Mouse (Mus musculus): ENCODE results near the gene Prkce. TPM values are rescaled to one million over a fixed set of nuclear protein-coding genes. Genes with fewer than 3 reads are reported as not detected.
"Not testable (repeated sequence)": the region's sequence is repeated elsewhere in the genome, so short reads cannot be mapped to it uniquely, and the experiment has no call there.

Prkce gene
- polyA plus RNA-seq, 1 experiment from 2014 or later: 2.0 TPM

- TF ChIP-seq EP300 (IDR thresholded peaks at IDR 0.05; ENCODE audit: low read depth): no peak
- no peak for TF ChIP-seq CTCF (IDR thresholded peaks at IDR 0.05; ENCODE audit: low read depth)
- H3K27ac ChIP-seq (ENCODE audit: low read depth): no peak overlapping the region
- DNase-seq: no peak
- WGBS (ENCODE audit: insufficient replicate concordance): 43% methylated on average over 7 of the region's 7 CpGs
- H3K4me3 ChIP-seq (ENCODE audit: low read depth, low read length): no peak overlapping the region
- no peak for ATAC-seq
- H3K4me1 ChIP-seq (ENCODE audit: insufficient read depth): peaks cover 35% of the 10 kb centered on the region
- no peaks in the 10 kb centered on the region for H3K36me3 ChIP-seq (replicated peaks; ENCODE audit: insufficient read depth, low read length)
- no peak overlapping the region for H3K9ac ChIP-seq (replicated peaks)
- no peaks in the 10 kb centered on the region for H3K9me3 ChIP-seq (ENCODE audit: low read length)
- no peak overlapping the region for H3K4me2 ChIP-seq (ENCODE audit: low read depth, low read length)
- no peaks in the 10 kb centered on the region for H3K27me3 ChIP-seq (ENCODE audit: insufficient read depth, low read length)
Observed at GRCm38 (mm10) chr17:86466871-86467270, 299.3 kb downstream of the Prkce start.

DNA sequence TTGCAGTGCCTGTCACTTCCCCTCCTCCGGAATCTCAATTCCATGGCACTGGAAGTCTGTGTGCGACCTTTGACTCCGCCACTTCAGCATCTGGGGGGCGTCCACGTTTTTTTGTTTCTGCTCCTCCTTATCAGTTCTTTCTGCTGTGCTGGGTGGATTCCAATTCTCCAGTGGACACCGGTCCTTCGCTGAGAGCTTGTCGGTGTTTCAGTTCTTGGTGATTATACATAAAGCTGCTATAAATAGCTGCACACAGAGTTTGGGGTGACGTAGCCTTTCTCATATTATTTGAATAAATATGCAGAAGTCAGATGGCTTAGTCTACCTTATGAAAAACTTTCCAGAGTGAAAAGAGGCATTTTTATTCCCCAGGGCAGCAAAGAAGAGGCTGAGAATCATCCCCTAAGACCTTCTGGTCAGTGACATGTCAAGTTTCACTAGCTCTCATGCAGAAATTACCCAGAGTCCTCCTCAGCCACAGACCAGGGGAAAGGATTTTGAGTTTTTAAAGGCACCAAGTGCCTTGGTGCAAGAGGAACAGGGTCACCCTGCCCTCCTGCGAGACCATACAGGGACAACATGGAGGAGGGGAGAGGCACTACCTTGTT lies 299.8 kb downstream of the Prkce start:
- ATAC-seq (no peak), DNase-seq (no peak)
- Histone ChIP-seq H3K27ac (ENCODE audit: low read depth) (no peak overlapping the region), H3K36me3 (replicated peaks; ENCODE audit: insufficient read depth, low read length) (no peaks in the 10 kb centered on the region), H3K9me3 (ENCODE audit: low read length) (no peaks in the 10 kb centered on the region), H3K27me3 (ENCODE audit: insufficient read depth, low read length) (no peaks in the 10 kb centered on the region), H3K4me1 (ENCODE audit: insufficient read depth) (peaks cover 35% of the 10 kb centered on the region), H3K4me3 (ENCODE audit: low read depth, low read length) (no peak overlapping the region), H3K9ac (replicated peaks) (no peak overlapping the region), H3K4me2 (ENCODE audit: low read depth, low read length) (no peak overlapping the region)
- TF ChIP-seq CTCF (IDR thresholded peaks at IDR 0.05; ENCODE audit: low read depth) (no peak), EP300 (IDR thresholded peaks at IDR 0.05; ENCODE audit: low read depth) (no peak)
- 47% methylated on average over 10 of the region's 10 CpGs for WGBS (ENCODE audit: insufficient replicate concordance)

GRCm38 (mm10) chr17:86467967-86468366 lies 300.4 kb downstream of the Prkce start:
- ATAC-seq: no peak

DNA sequence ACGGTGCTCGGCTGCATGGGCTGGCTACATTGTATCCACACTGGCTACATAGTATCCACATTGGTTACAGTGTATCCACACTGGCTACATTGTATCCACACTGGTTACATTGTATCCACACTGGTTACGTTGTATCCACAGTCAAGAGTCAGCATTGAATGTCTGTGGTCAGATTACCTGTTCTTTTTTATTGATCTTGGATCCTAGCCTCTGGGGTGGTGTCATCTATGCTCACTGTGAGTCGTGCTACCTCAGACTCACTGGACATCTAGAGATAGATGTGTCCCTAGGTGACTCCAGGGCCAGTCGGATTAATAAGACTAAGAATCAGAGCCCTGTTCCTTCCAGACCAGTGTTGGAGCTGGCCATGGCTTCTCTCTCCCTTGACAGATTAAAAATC lies 302.6 kb downstream of the Prkce start:
- Histone ChIP-seq H3K36me3 (replicated peaks; ENCODE audit: insufficient read depth, low read length) (no peaks in the 10 kb centered on the region), H3K27ac (ENCODE audit: low read depth) (no peak overlapping the region), H3K4me3 (ENCODE audit: low read depth, low read length) (no peak overlapping the region), H3K4me1 (ENCODE audit: insufficient read depth) (peaks cover 21% of the 10 kb centered on the region), H3K9ac (replicated peaks) (no peak overlapping the region), H3K27me3 (ENCODE audit: insufficient read depth, low read length) (no peaks in the 10 kb centered on the region), H3K4me2 (ENCODE audit: low read depth, low read length) (no peak overlapping the region), H3K9me3 (ENCODE audit: low read length) (no peaks in the 10 kb centered on the region)
- ATAC-seq: peak; percentile 73
- 72% methylated on average over 5 of the region's 5 CpGs for WGBS (ENCODE audit: insufficient replicate concordance)
- DNase-seq: no peak
- no peak for TF ChIP-seq CTCF (IDR thresholded peaks at IDR 0.05; ENCODE audit: low read depth)
- TF ChIP-seq EP300 (IDR thresholded peaks at IDR 0.05; ENCODE audit: low read depth): no peak

More at GRCm38 (mm10) chr17:86467967-86468366, 300.4 kb downstream of the Prkce start:
- DNase-seq: no peak
- no peak overlapping the region for H3K9ac ChIP-seq (replicated peaks)
- H3K27ac ChIP-seq (ENCODE audit: low read depth): no peak overlapping the region
- H3K4me1 ChIP-seq (ENCODE audit: insufficient read depth): peaks cover 35% of the 10 kb centered on the region
- H3K27me3 ChIP-seq (ENCODE audit: insufficient read depth, low read length): no peaks in the 10 kb centered on the region
- no peaks in the 10 kb centered on the region for H3K36me3 ChIP-seq (replicated peaks; ENCODE audit: insufficient read depth, low read length)
- TF ChIP-seq CTCF (IDR thresholded peaks at IDR 0.05; ENCODE audit: low read depth) (no peak), EP300 (IDR thresholded peaks at IDR 0.05; ENCODE audit: low read depth) (no peak)
- WGBS (ENCODE audit: insufficient replicate concordance): 86% methylated on average over 5 of the region's 5 CpGs
- no peak overlapping the region for H3K4me2 ChIP-seq (ENCODE audit: low read depth, low read length)
- no peak overlapping the region for H3K4me3 ChIP-seq (ENCODE audit: low read depth, low read length)
- H3K9me3 ChIP-seq (ENCODE audit: low read length): no peaks in the 10 kb centered on the region

DNA sequence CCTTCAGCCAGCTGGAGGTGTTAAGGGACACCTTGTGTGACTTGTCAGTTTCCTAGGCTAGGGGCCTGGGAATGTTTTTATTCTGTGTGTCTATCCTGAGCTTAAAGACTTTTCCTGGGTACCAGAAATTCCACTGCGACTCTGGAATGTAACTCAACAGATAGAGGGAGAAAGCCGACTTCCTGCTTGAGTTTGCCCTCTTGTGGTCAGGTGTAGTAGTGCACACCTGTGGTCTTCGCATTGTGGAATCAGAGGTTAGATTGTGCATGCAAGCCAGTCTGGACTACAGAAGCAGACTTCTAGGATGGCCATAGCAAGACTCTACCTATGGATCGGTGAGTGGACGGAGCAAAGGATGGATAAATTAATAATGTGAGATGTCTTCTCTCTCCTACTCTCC lies 304.1 kb downstream of the Prkce start:
- no peak; the same call in 1 of the 2 replicates for ATAC-seq
- Histone ChIP-seq H3K4me1 (ENCODE audit: insufficient read depth) (peaks cover 14% of the 10 kb centered on the region), H3K4me3 (ENCODE audit: low read depth, low read length) (no peak overlapping the region), H3K27ac (ENCODE audit: low read depth) (no peak overlapping the region), H3K27me3 (ENCODE audit: insufficient read depth, low read length) (no peaks in the 10 kb centered on the region), H3K9ac (replicated peaks) (no peak overlapping the region), H3K4me2 (ENCODE audit: low read depth, low read length) (no peak overlapping the region), H3K9me3 (ENCODE audit: low read length) (no peaks in the 10 kb centered on the region), H3K36me3 (replicated peaks; ENCODE audit: insufficient read depth, low read length) (no peaks in the 10 kb centered on the region)
- TF ChIP-seq EP300 (IDR thresholded peaks at IDR 0.05; ENCODE audit: low read depth) (no peak), CTCF (IDR thresholded peaks at IDR 0.05; ENCODE audit: low read depth) (peak; percentile 81)
- WGBS (ENCODE audit: insufficient replicate concordance): 43% methylated on average over 5 of the region's 5 CpGs
- DNase-seq: peak; percentile 66

DNA sequence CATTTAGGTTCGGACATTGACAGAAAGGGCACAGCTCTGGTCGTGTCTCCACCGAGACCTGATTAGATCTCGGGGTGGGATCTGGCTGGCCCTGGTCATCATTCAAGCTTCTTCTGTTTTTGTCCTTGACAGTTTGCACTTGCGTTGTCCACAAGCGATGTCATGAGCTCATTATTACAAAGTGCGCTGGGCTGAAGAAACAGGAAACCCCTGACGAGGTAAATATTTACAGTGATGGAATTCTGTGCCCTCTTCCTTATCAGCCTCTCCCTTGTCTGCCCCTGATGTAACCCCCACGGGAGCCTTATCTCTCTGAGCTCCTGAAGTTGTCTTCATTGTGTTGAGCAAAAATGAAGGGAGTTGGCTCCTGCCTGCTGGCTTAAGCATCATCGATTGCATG lies 309.1 kb downstream of the Prkce start:
- 49% methylated on average over 10 of the region's 10 CpGs for WGBS (ENCODE audit: insufficient replicate concordance)
- no peak overlapping the region for H3K9ac ChIP-seq (replicated peaks)
- H3K27me3 ChIP-seq (ENCODE audit: insufficient read depth, low read length): no peaks in the 10 kb centered on the region
- H3K27ac ChIP-seq (ENCODE audit: low read depth): no peak overlapping the region
- ATAC-seq (no peak), DNase-seq (no peak)
- TF ChIP-seq EP300 (IDR thresholded peaks at IDR 0.05; ENCODE audit: low read depth): no peak
- no peak for TF ChIP-seq CTCF (IDR thresholded peaks at IDR 0.05; ENCODE audit: low read depth)
- no peak overlapping the region for H3K4me3 ChIP-seq (ENCODE audit: low read depth, low read length)
- H3K4me2 ChIP-seq (ENCODE audit: low read depth, low read length): no peak overlapping the region
- no peaks in the 10 kb centered on the region for H3K4me1 ChIP-seq (ENCODE audit: insufficient read depth)
- H3K9me3 ChIP-seq (ENCODE audit: low read length): no peaks in the 10 kb centered on the region
- no peaks in the 10 kb centered on the region for H3K36me3 ChIP-seq (replicated peaks; ENCODE audit: insufficient read depth, low read length)

DNA sequence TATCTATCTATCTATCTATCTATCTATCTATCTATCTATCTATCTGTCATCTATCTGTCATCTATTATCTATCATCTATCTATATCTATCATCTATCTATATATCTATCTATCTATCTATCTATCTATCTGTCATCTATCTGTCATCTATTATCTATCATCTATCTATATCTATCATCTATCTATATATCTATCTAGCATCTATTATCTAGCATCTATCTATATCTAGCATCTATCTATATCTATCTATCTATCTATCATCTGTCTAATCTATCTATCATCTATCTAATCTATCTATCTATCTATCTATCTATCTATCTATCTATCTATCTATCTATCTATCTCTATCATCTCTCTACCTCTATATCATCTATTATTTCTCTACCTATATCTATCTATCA lies 309.8 kb downstream of the Prkce start:
- DNase-seq; H3K9me3 ChIP-seq (ENCODE audit: low read length); H3K27me3 ChIP-seq (ENCODE audit: insufficient read depth, low read length); H3K4me2 ChIP-seq (ENCODE audit: low read depth, low read length); H3K9ac ChIP-seq (replicated peaks); ATAC-seq; H3K36me3 ChIP-seq (replicated peaks; ENCODE audit: insufficient read depth, low read length); H3K4me3 ChIP-seq (ENCODE audit: low read depth, low read length); H3K4me1 ChIP-seq (ENCODE audit: insufficient read depth); H3K27ac ChIP-seq (ENCODE audit: low read depth): not testable (repeated sequence)
